Mouse (Mus musculus): ENCODE results near the gene Unc5c.

Unc5c gene

GRCm38 (mm10) chr3:141465104-141465705 lies at the start of gene Unc5c:
Gene Unc5c (plus strand): TSS chr3:141465216.
- DNase-seq, result peak; percentile 79

DNA sequence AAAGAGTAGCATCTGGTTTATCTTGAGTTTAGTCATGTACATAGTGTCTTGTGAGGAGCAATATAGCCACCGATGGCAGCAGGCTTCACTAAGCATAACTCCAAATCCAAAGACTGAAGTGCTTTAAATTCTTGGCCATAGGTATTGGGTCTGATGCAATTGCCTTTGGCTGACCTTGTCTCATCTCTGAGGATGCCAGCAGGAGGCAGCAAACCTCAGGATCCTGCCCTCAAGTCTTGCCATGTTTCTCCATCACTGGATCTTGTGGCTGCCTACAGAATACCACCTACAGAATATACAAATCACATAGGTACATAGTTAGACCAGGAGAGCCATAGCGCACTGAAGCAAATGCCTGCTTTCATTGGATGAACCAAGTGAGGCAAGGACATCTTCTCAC lies 7.5 kb upstream of the Unc5c start:
- no peak for DNase-seq

DNA sequence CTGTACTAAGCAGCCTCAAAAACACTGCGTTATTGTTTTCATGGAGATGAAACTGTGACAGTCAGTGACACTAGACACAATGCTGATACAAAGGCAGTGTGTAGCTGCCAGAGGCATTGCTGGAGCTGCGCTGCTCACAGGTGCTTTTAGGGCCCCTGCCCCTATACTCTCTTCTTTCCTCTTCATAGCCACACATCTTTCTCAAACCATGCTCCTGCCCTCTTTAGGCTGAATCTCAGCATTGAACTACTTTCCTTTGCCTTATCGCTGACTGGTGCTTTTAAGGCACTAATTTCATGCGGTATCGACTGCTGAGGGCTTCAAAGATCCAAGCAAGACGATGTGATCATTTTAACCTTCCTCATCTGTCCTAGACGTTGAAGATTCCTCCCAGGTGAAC lies 2.5 kb upstream of the Unc5c start:
- DNase-seq, result no peak

DNA sequence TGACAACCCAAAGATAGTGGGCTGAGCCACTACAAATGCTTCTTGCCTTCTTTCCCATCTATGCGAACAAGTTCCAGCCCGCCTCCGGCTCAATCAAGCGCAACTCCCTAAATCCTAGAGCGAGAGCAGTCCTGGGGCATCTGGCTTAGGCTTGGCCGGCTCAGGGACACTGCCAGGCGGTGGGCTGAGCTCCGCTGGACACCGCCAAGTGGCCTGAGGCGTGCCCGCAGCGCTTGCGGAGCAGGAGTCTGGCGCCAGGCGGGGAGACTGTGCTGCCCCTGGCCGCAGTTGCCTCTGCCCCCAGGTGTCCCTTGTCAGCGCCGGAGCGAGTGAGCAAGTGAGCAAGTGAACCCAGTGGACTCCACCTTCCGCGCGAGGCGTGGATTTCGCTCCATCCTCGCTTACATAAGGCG lies 319 bp upstream of the Unc5c start:
- peak; percentile 68 for DNase-seq

GRCm38 (mm10) chr3:141466061-141466460 lies 1.0 kb downstream of the Unc5c start:
- DNase-seq, result peak; percentile 22

DNA sequence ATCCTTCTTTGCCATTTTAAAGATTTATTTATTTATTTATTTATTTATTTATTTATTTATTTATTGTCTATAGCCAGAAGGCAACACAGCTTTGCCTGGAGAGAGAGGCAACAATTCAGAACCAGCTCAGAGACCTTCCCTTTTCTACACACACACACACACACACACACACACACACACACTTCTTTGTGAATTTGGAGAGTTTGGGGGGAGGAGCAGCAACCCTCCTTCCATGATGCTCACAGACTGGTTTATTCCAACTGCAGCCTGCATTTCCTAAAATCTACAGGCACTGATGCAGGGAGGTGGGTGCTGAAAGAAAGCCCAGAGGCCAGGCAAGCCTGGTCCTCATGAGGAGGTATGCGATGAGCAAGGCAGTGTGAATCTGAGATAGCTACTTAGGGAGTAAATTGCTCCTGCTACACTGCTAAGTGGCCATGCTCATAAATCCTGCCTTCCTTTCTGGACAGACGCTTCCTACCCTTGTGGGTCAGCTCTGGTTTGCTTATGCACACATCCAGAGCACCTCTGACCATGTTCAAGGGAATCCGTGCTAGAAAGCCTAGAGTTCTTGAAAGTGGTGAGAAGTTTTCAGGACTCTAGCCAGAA lies 1.8 kb downstream of the Unc5c start:
- no peak for DNase-seq

GRCm38 (mm10) chr3:141469338-141469737 lies 4.3 kb downstream of the Unc5c start:
- no peak for DNase-seq

DNA sequence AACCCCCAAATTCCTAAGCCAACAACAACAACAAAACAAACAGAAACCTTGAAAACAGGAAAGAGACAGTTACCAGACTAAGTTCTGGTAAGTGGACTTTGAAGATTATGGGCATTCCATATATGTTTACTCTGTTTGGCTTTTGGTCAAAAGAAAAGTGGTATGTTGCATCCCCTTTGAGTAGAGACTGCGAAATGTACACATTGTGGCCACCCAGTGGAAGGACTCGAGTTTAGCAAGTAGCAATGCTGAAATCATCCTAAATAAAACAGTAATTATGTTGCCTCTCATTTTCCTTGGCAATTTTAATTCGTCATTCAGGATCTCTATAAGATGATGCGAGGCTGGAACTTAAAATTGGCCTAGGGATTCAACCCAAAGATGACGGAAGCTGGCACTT lies 8.2 kb downstream of the Unc5c start:
- DNase-seq, result no peak

- DNase-seq, result no peak
These were observed 10.4 kb downstream of the Unc5c start for GRCm38 (mm10) chr3:141475389-141475788.

GRCm38 (mm10) chr3:141475919-141476318 lies 10.9 kb downstream of the Unc5c start:
- DNase-seq, result no peak

- peak; percentile 49 for DNase-seq
These were observed 11.7 kb downstream of the Unc5c start for GRCm38 (mm10) chr3:141476670-141477069.

- DNase-seq, result no peak
These were observed 17.4 kb downstream of the Unc5c start for GRCm38 (mm10) chr3:141482465-141482864.

GRCm38 (mm10) chr3:141483665-141484431 lies 18.8 kb downstream of the Unc5c start:
- no peak for DNase-seq

DNA sequence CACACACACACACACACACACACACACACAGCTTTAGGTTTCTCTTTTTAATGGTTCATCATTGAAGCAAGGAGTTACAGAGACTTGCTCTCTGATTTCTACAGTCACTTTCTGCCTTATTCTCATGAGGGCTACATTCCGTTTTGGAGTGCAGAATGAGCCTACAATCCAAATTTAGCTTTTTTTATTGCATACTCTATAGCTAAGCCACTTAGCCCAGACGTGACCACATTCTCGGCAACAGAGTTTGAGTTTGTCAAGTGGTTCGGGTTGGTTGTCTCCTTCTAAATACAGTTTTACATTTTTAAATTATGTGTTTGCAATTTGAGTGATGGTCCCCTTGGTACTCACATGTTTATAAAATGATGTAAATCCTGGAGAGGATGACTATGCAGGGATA lies 20.2 kb downstream of the Unc5c start:
- no peak for DNase-seq

DNA sequence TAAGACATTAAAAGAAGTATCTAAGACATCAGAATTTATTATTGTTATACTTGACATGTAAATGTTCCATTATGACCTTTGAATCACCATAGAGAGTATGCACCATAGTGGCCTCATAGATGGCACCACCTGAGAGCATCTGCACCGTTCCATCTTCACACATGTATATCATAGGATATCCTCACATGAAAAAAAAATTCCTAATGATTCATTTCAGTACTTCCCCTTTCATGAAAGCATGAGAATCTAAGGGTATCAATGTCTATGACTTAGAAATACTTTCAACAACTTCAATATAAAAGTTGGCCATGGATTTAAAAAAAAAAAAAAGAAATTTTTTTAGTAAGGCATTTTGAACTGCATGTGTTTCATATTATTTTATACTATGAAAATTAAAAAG lies 25.6 kb downstream of the Unc5c start:
- DNase-seq, result no peak

GRCm38 (mm10) chr3:141491272-141491950 lies 26.4 kb downstream of the Unc5c start:
- no peak for DNase-seq

DNA sequence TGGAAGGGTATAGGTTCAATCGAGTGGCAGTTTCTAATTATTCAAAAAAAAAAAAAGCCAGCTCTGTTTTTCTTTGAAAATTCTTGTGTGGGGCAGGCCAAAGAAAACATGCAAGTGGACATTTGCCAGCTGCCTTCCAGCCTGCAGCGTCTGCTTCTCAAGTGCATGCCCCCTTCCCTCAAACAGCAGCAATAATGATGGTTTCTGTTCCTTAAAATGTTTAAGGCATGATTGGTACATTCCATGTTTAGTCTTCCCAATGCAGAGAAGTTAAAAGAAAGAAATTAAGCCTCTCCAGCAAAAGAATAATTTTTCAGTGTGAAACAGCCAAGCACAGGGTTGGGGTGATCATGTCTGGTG lies 26.9 kb downstream of the Unc5c start:
- DNase-seq, result no peak

DNA sequence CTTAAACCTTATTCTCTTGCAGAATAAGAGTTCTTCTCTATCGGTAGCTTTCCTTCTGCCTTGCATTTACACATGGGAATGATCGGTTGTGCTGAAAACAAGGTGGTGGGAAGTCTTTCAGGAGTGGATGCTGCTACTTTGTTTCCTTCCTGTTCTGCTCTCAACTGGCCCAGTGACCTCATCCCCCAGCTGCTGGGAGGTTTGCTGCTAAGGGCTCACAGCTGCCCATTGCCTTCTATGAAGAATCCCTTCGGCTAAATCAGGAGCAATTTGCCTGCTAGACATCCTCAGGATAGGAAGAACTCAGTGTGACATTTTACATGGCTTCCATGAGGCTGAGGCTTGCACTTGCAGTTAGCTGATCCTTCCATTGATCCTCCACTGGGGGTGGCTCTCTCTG lies 28.0 kb downstream of the Unc5c start:
- DNase-seq, result no peak

- no peak for DNase-seq
These were observed 33.5 kb downstream of the Unc5c start for GRCm38 (mm10) chr3:141498348-141499056.

GRCm38 (mm10) chr3:141501845-141502505 lies 37.0 kb downstream of the Unc5c start:
- no peak for DNase-seq

DNA sequence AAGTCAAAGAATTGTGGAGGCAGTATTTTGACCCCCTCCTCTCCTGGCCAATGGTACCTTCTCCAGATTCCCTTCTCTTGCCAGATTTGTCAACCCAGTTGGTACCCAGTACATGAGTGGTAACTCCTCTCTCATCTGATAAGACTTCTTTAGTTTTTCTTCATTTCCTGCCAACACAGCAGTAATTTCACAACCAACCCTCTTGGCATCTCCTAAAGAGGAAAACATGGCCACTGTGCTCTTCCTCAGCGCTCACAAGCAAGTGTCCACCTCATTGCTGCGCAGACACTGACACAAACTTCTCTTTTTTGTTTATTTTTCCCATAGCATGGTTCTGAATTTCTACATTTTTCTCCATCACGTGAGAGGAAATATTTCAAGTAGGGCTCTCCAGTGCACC lies 38.3 kb downstream of the Unc5c start:
- DNase-seq, result no peak

DNA sequence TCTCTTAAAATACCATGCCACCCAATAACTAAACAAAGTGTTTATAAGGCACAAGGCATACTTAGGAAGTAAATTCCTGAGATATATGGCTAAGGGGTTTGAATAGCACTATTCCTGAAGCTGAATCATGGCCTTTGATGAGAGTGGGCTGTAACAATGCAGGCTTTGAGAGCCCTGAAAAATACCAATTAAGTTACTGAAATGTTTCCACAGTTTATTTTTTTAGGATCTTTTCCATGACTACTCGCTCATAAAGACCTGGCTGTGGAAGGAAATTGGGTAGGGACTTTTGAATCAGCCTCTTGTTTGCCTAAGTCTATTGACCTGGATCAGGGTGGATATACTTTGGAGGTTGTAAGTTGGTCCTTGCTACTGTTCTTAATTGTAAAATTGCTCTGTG lies 44.8 kb downstream of the Unc5c start:
- DNase-seq, result no peak

All from kidney, adult 18-20 months (tissue).